Mouse (Mus musculus) MEL (cell line): ENCODE results near the gene Ltb4r2. TPM values are rescaled to one million over a fixed set of nuclear protein-coding genes. Genes with fewer than 3 reads are reported as not detected.

Source experiments
- DNase-seq: peaks from one replicate; pipeline ENCODE4 v3.0.0; 2011; ENCODE audit warnings: low read depth, low spot score
- H3K27ac ChIP-seq: 2 replicates; pipeline ENCODE4 v1.5.1; 2012; ENCODE audit warnings: low read depth, mild to moderate bottlenecking, control low read depth, low read length, moderate library complexity; ENCODE audit not compliant: control insufficient read depth
- H3K27me3 ChIP-seq, 2 experiments: fragments of 150-350 bp in 1 of 2; sonication (generic) in 1 of 2; 2 replicates each; pipeline ENCODE4 v1.6.1; 2012; ENCODE audit warnings: low read length in 2 of 2, mild to moderate bottlenecking in 2 of 2, improper control_type of control experiment in 1 of 2, moderate library complexity in 1 of 2; ENCODE audit not compliant: insufficient read depth in 2 of 2, control insufficient read depth in 1 of 2
- H3K36me3 ChIP-seq, 2 experiments: 2 replicates each; pipeline ENCODE4 v1.6.1; 2012 to 2014; ENCODE audit warnings: low read length in 2 of 2, improper control_type of control experiment in 1 of 2, inconsistent platforms in 1 of 2, mild to moderate bottlenecking in 1 of 2; ENCODE audit not compliant: insufficient read depth in 2 of 2, control insufficient read depth in 1 of 2
- H3K4me1 ChIP-seq, 2 experiments: fragments of 150-350 bp in 1 of 2; sonication (generic) in 1 of 2; 2 replicates each; pipeline ENCODE4 v1.6.1; 2012; ENCODE audit warnings: low read length in 2 of 2, improper control_type of control experiment in 1 of 2, mild to moderate bottlenecking in 1 of 2; ENCODE audit not compliant: insufficient read depth in 2 of 2, control insufficient read depth in 1 of 2
- H3K4me3 ChIP-seq, 2 experiments: fragments of 150-350 bp in 1 of 2; sonication (generic) in 1 of 2; 2 replicates each; pipeline ENCODE4 v1.5.1; 2012; ENCODE audit warnings: low read depth in 2 of 2, low read length in 2 of 2, mild to moderate bottlenecking in 2 of 2, moderate library complexity in 2 of 2, control low read depth in 1 of 2, improper control_type of control experiment in 1 of 2; ENCODE audit not compliant: control insufficient read depth in 1 of 2, insufficient read depth in 1 of 2
- H3K79me2 ChIP-seq: 2 replicates; pipeline ENCODE4 v1.6.1; 2012; ENCODE audit warnings: mild to moderate bottlenecking, low read length, moderate library complexity; ENCODE audit not compliant: control insufficient read depth, poor library complexity, insufficient read depth
- H3K9ac ChIP-seq: 2 replicates; pipeline ENCODE4 v1.6.1; 2012; ENCODE audit warnings: low read depth, mild to moderate bottlenecking, control low read depth, low read length, moderate library complexity; ENCODE audit not compliant: control insufficient read depth, poor library complexity, severe bottlenecking
- H3K9me3 ChIP-seq: fragments of 150-350 bp; sonication (generic); replicated peaks from 2 replicates; pipeline ENCODE4 v1.6.1; 2012; ENCODE audit warnings: mild to moderate bottlenecking, low read length, improper control_type of control experiment, moderate library complexity; ENCODE audit not compliant: insufficient read depth
- BHLHE40 ChIP-seq: IDR thresholded peaks from 2 replicates; pipeline ENCODE4 v1.6.1; 2012; ENCODE audit warnings: low read depth, mild to moderate bottlenecking, inconsistent platforms, low read length, improper control_type of control experiment, borderline replicate concordance
- CHD1 ChIP-seq: IDR thresholded peaks from 2 replicates; pipeline ENCODE4 v1.6.1; 2012; ENCODE audit warnings: low read depth, mild to moderate bottlenecking, inconsistent platforms, low read length, improper control_type of control experiment
- E2F4 ChIP-seq: IDR thresholded peaks from 2 replicates; pipeline ENCODE4 v1.6.1; 2011; ENCODE audit warnings: low read depth, low read length, improper control_type of control experiment, borderline replicate concordance
- EP300 ChIP-seq, 2 experiments: IDR thresholded peaks; 2 replicates each; pipeline ENCODE4 v1.6.1; 2011; ENCODE audit warnings: improper control_type of control experiment in 2 of 2, low read length in 2 of 2, low read depth in 1 of 2, mild to moderate bottlenecking in 1 of 2
- ETS1 ChIP-seq: IDR thresholded peaks from 2 replicates; pipeline ENCODE4 v1.6.1; 2012; ENCODE audit warnings: low read depth, mild to moderate bottlenecking, inconsistent platforms, low read length, improper control_type of control experiment, moderate library complexity
- GABPA ChIP-seq: IDR thresholded peaks from 2 replicates; pipeline ENCODE4 v1.6.1; 2012; ENCODE audit warnings: low read depth, mild to moderate bottlenecking, inconsistent platforms, low read length, improper control_type of control experiment, moderate library complexity
- HCFC1 ChIP-seq: IDR thresholded peaks from 2 replicates; pipeline ENCODE4 v1.6.1; 2012; ENCODE audit warnings: low read depth, mild to moderate bottlenecking, inconsistent platforms, low read length, improper control_type of control experiment, moderate library complexity
- JUND ChIP-seq: IDR thresholded peaks from 2 replicates; pipeline ENCODE4 v1.6.1; 2011; ENCODE audit warnings: low read depth, mild to moderate bottlenecking, improper control_type of control experiment, low read length
- KAT2A ChIP-seq: conservative IDR thresholded peaks from 2 replicates; pipeline ENCODE4 v1.6.1; 2012; ENCODE audit warnings: low read depth, low read length, improper control_type of control experiment, inconsistent platforms
- MAFK ChIP-seq: IDR thresholded peaks from 2 replicates; pipeline ENCODE4 v1.6.1; 2011; ENCODE audit warnings: low read depth, mild to moderate bottlenecking, low read length, improper control_type of control experiment, borderline replicate concordance
- MAX ChIP-seq: IDR thresholded peaks from 2 replicates; pipeline ENCODE4 v1.6.1; 2011; ENCODE audit warnings: low read length, improper control_type of control experiment
- MAZ ChIP-seq: IDR thresholded peaks from 2 replicates; pipeline ENCODE4 v1.6.1; 2012; ENCODE audit warnings: low read depth, mild to moderate bottlenecking, inconsistent platforms, low read length, improper control_type of control experiment
- MEF2A ChIP-seq: IDR thresholded peaks from 2 replicates; pipeline ENCODE4 v1.6.1; 2014; ENCODE audit warnings: low read depth, mild to moderate bottlenecking, inconsistent platforms, low read length, improper control_type of control experiment; ENCODE audit not compliant: poor library complexity, insufficient replicate concordance, severe bottlenecking; ENCODE audit errors: extremely low read depth
- NELFE ChIP-seq: IDR thresholded peaks from 2 replicates; pipeline ENCODE4 v1.6.1; 2011; ENCODE audit warnings: low read depth, low read length, improper control_type of control experiment
- POLR2AphosphoS2 ChIP-seq: IDR thresholded peaks from 2 replicates; pipeline ENCODE4 v1.6.1; 2011; ENCODE audit warnings: low read length, improper control_type of control experiment
- POLR2AphosphoS5 ChIP-seq: IDR thresholded peaks from 2 replicates; pipeline ENCODE4 v1.6.1; 2012; ENCODE audit warnings: low read depth, borderline replicate concordance, mild to moderate bottlenecking, inconsistent platforms, low read length, moderate library complexity, mixed read lengths
- RAD21 ChIP-seq: IDR thresholded peaks from 2 replicates; pipeline ENCODE4 v1.6.1; 2011; ENCODE audit warnings: mild to moderate bottlenecking, low read depth, low read length, improper control_type of control experiment
- RCOR1 ChIP-seq: IDR thresholded peaks from 2 replicates; pipeline ENCODE4 v1.6.1; 2012; ENCODE audit warnings: low read depth, mild to moderate bottlenecking, inconsistent platforms, low read length, improper control_type of control experiment
- SIN3A ChIP-seq: IDR thresholded peaks from 2 replicates; pipeline ENCODE4 v1.6.1; 2012; ENCODE audit warnings: low read length, improper control_type of control experiment, inconsistent platforms
- TBP ChIP-seq: IDR thresholded peaks from 2 replicates; pipeline ENCODE4 v1.8.0; 2011; ENCODE audit warnings: low read depth, low read length, improper control_type of control experiment
- TCF12 ChIP-seq: IDR thresholded peaks from 2 replicates; pipeline ENCODE4 v1.6.1; 2014; ENCODE audit warnings: low read depth, mild to moderate bottlenecking, inconsistent platforms, low read length, improper control_type of control experiment, moderate library complexity
- UBTF ChIP-seq: IDR thresholded peaks from 2 replicates; pipeline ENCODE4 v1.6.1; 2012; ENCODE audit warnings: low read depth, mild to moderate bottlenecking, inconsistent platforms, low read length, improper control_type of control experiment, moderate library complexity, borderline replicate concordance; ENCODE audit not compliant: insufficient read depth
- ZKSCAN1 ChIP-seq: IDR thresholded peaks from 2 replicates; pipeline ENCODE4 v1.6.1; 2012; ENCODE audit warnings: low read depth, mild to moderate bottlenecking, inconsistent platforms, low read length, improper control_type of control experiment, moderate library complexity
- ZMIZ1 ChIP-seq: IDR thresholded peaks from 2 replicates; pipeline ENCODE4 v1.6.1; 2012; ENCODE audit warnings: low read depth, mild to moderate bottlenecking, inconsistent platforms, low read length, improper control_type of control experiment, moderate library complexity
- polyA plus RNA-seq, 2 experiments: library from polyadenylated mRNA; stranded (reverse) in 1 of 2; unstranded in 1 of 2; fragments of >175 nt in 1 of 2; fragments of >200 nt in 1 of 2; gene quantifications; 2 replicates each; pipeline versions ENCODE4 v1.2.1 to v1.2.4; 2012; ENCODE audit warnings: low replicate concordance in 2 of 2, low read depth in 1 of 2; ENCODE audit not compliant: insufficient read length in 2 of 2, insufficient read depth in 1 of 2, missing spikeins in 1 of 2
- total RNA-seq: library from RNA; depleted of rRNA; stranded (reverse); fragments of 300-350 nt; gene quantifications from 2 replicates; pipeline ENCODE4 v1.2.3, GENCODE M21; 2012

The Ltb4r2 gene
- total and polyA plus RNA-seq, 3 experiments, result 0.19 to 0.52 TPM; not detected in 1

GRCm38 (mm10) chr14:55734869-55735268, 26.4 kb upstream of the Ltb4r2 start:
- no peak for DNase-seq
- TF ChIP-seq ETS1 (no peak), BHLHE40 (no peak), MEF2A (no peak), MAFK (no peak), POLR2AphosphoS2 (no peak), GABPA (no peak), UBTF (no peak), JUND (no peak), TCF12 (no peak), EP300 (IDR thresholded peaks at IDR 0.05; ENCODE audit: low read depth in 1 of 2, low read length in 2 of 2) (no peak), RCOR1 (no peak), ZKSCAN1 (no peak), ZMIZ1 (no peak), MAZ (no peak), MAX (no peak)
- TF ChIP-seq, all 39 proteins: peak for 0
- H3K36me3 ChIP-seq, result peaks cover 0 to 31% of the 10 kb centered on the region in 2 experiments; a peak in 2 of 4 replicates
- H3K79me2 ChIP-seq, result no peaks in the 10 kb centered on the region
- no peak overlapping the region for H3K27ac ChIP-seq
- H3K9ac ChIP-seq, result no peak overlapping the region
- H3K9me3 ChIP-seq, result no peaks in the 10 kb centered on the region
- H3K4me3 ChIP-seq, result no peak overlapping the region
- no peaks in the 10 kb centered on the region for H3K27me3 ChIP-seq
- H3K4me1 ChIP-seq, result peaks cover 25 to 45% of the 10 kb centered on the region in 2 experiments

GRCm38 (mm10) chr14:55735334-55735733, 25.9 kb upstream of the Ltb4r2 start:
- Histone ChIP-seq H3K27ac (no peak overlapping the region), H3K9me3 (no peaks in the 10 kb centered on the region)
- TF ChIP-seq MEF2A, result no peak
- no peak for TF ChIP-seq ZMIZ1
- no peak for TF ChIP-seq JUND
- no peak for TF ChIP-seq NELFE
- TF ChIP-seq GABPA, result no peak
- no peak for TF ChIP-seq TCF12
- TF ChIP-seq MAZ, result no peak
- TF ChIP-seq BHLHE40, result no peak
- no peak for TF ChIP-seq RAD21
- no peak for TF ChIP-seq CHD1
- TF ChIP-seq TBP, result no peak
- TF ChIP-seq HCFC1, result no peak
- no peak for TF ChIP-seq ETS1
- TF ChIP-seq SIN3A, result no peak
- TF ChIP-seq E2F4, result no peak
- TF ChIP-seq POLR2AphosphoS5, result no peak
- TF ChIP-seq EP300 (IDR thresholded peaks at IDR 0.05; ENCODE audit: low read depth in 1 of 2, low read length in 2 of 2), result no peak
- TF ChIP-seq KAT2A, result no peak
- TF ChIP-seq, all 39 proteins: peak for 0
- H3K4me1 ChIP-seq, result peaks cover 23 to 41% of the 10 kb centered on the region in 2 experiments
- no peak overlapping the region for H3K4me3 ChIP-seq
- no peaks in the 10 kb centered on the region for H3K27me3 ChIP-seq
- no peak overlapping the region for H3K9ac ChIP-seq
- H3K79me2 ChIP-seq, result no peaks in the 10 kb centered on the region
- DNase-seq, result no peak
- peaks cover 0 to 30% of the 10 kb centered on the region in 2 experiments; a peak in 2 of 4 replicates for H3K36me3 ChIP-seq
